Mouse (Mus musculus): ENCODE results near the gene Prr36.
"Not testable (repeated sequence)": the region's sequence is repeated elsewhere in the genome, so short reads cannot be mapped to it uniquely, and the experiment has no call there.

Prr36 gene

DNA sequence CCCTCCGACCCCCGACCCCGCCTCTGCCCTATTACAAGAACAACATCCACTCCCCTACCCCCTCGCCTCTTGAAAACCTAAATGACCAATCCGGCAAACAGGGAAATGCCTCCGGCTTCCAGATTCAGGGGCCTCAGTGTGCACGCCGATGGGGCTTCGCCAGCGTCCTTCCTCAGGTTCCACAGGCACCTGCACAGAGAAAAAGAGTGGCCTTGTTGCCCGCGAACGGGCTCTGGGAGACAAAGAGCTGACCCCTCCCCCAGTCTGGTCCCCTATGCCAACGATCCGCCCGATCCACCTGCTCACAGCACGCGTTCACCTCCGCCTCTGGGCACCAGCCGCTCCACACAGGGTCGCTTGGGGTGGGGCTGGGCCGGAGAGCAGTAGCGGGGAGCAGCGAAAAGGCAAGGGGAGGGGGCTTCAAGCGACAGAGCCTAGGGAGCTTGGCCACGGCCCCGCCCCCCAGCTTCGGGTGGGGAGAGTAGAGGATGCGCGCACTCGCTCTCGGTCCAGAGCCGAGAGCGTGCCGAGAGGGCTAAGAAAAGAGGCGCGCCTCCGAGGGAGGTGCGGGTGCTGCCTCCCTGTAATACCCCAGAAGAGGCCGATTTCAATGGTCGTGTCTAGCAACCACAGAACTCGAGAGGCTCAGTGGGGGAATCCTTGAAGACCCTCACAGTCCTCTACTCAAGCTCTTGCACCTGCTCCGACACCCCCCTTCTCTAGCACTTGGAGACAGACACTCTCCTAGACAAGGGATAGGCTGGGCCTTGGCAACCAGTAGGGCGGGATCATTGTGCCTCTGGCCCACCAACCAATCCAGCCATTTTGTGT is at the start of gene Prr36:
TSS of gene Prr36 (minus strand) at position 669 of the 831 bp plus-strand sequence.
- DNase-seq (ENCODE audit: low spot score) = no peak

DNA sequence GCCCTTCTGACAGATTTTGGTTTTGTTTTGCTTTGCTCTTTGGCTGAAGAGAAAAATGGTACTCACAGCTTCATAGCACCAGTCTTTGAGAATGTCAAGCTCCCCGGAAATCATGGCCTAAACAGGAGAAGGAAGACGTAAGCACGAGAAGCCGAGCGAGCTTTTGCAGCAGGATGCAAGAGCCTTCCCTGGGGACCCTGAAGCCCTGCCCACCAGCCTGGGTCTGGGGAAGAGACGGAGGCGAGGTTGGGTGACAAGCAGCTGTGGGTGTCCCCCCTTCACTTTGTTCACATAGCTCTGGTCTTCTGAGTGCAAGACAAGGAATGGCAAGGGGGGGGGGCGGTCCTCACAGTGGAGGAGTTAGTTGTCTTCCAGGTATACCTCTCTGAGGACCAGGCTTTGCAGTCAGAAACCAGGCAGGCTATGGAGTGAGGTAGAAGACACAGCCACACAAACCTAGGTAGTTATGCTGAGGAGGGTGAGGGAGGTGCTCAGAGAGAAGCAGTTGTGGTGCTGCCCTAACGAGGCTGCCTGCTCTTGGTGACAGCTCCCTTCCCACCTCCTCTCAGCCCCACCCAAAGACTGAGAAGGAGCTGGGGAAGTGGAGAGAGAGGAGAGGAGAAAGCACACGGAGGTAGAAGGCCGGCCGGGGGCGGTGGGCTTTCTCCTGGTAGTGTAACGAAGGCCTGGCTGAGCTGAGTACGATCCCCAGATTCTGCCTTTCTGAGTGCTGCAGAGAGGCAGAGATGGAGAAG is 48.1 kb upstream of the Prr36 start:
- DNase-seq (ENCODE audit: low spot score) = no peak

DNA sequence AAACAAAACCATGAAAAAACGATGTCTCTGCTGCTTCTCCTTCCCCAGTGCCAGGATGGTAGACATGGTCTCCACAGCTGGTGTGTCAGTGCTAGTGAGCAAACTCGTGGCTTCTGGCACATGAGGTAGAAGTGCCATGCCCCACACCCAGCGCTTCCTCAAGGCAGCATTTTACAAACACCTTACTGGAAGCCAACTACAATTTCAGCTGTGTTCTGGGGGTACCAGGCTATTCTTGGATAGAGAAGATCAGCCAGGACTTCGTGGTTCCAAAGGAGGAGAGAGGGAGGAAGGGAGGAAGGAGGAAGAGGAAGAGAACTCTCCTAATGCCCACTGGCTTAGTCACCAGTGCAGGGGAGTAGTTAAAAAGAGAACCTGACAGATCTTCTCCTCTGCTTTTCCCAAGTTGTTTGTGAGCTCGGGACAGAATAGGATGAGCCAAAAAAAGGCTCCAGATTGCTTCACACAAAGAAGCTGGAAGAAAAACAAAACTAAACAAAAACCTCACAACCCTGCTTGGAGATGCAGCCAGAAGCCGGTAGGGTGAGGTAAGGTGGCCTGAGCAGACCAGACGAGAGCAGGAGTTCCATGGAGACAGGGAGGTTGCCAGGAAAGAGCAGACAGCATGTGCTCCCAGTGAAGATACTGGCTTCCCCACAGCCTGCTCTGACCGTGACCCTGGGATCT is 46.0 kb upstream of the Prr36 start:
- no peak for DNase-seq (ENCODE audit: low spot score)

DNA sequence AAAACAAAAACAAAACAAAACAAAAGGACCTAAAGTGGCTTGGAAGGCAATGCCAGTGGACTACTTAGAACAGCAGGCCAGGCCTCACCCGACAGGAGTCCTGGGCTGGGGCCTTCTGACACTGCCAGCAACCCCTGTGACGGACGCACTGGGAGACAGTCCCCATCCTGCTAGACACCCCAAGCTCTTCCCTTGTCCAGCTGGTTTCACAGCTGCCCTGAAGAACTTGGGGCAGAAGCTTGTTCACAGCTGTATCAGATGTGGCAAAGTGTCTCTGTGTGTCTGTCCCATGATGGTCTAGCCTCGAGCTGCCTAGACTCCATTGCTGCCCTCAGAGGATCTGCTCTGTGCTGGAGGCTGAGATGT is 42.5 kb upstream of the Prr36 start:
- DNase-seq (ENCODE audit: low spot score) = no peak

DNA sequence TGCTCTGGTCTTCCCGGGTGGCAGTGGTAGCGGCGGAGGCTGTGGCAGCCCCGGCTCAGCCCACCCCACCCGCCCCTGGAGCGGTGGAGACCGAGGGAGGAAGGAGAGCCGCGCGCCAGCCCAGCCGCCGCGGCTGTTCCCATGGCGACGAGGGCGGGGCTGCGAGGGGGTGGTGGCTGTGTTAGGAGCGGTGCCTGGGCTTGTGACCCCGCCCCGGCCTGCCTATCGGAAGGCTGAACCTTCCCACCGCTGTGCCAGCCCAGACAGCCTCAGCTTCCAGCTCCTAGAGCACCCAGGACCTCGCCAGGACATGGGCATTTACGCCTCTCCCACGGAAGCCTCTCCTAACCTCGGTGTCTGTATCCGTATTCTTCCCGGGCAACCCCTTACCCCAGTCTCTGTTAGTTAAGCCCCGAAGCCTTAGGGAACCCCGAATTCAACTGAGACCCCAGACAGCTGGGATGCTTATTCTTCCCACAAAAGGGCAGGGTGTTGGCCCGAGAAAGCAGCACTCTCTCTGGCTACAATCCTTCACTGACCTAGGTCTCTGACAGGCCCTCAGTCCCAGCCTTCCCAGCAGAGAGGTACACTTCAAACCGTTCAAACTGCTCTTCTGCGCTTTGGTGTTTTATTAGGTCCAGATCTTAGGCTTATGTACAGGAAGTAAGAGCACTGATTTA is 42.0 kb upstream of the Prr36 start, which contains the start of gene Ctxn1:
TSS of gene Ctxn1 (minus strand) at position 150 of the 680 bp plus-strand sequence.
- DNase-seq (ENCODE audit: low spot score) = peak; percentile 95

DNA sequence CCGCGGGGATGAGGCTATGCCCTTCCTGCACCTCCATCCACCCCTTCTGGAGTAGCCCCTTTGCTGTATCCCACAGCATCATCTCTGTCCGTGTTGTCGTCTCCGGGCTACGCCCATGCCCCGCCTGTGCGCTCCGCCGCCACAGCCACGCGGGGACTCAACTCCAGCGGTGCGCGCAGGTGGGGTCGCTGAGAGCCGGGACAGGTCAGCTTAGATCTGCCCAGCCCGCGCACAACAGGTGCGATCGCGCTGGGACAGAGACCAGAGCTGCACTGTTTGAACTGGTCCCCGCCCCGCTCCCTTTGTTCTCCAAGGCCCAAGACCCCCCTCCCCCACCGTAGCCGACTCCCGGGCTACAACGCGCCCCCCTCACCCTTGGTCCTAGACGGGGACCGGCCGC is 41.4 kb upstream of the Prr36 start:
- DNase-seq (ENCODE audit: low spot score) = no peak

DNA sequence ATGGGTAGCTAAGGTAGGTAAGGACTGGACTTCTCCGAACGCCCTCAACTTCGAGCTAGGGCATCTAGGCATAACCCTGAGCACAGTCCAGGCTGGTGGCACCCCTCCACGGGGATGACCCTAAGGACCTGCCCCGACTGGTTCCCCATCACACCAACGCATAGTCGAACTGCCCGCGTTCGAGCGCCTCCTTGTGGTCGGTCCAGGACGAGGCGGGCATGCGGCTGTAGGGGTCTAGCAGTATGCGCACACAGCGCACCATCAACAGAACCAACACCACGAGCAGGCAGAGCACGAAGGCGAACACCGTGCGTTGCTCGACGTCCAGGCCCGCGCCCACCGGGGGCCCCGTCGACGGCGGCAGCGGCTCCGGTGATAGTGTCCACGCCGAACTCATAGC is 41.0 kb upstream of the Prr36 start:
- peak; percentile 79 for DNase-seq (ENCODE audit: low spot score)

DNA sequence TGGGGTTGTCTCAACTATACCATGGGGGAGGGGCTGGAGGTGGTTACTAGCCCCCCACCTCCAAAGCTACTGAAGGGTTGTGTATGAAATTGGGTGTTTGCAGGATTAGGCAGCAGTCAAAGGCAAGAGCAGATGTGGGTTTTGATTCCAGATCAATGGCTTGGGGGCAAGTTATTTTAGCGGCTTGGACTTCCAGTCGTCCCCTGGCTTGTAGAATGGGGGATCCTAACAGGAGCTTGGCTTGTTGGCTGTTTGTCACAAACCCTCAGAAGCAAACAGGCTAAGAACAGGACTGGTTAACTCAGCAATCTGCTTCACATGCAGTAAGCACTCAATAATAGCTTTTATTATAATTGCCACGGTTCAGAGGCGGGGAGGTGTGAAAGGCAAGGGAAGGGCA is 40.1 kb upstream of the Prr36 start:
- DNase-seq (ENCODE audit: low spot score) = no peak

DNA sequence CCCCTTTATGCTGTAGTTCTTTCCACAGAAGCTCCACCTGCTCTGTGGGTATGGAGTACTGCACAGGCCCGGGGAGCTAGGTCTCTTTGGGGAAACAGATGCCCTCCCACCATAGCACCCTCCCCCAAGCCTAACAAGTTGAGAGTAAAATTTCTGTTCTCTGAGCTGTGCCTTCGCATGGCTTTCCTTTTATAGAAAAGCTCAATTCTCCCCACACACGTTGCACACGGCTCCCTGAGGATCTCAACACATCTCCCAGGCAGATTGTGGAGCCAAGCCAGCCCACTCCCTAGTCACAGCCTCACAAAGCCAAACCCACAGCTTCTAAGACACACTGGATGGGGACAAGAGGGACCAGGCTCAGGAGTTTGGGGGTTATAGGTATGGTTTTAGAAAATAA is 39.7 kb upstream of the Prr36 start:
- DNase-seq (ENCODE audit: low spot score) = no peak

DNA sequence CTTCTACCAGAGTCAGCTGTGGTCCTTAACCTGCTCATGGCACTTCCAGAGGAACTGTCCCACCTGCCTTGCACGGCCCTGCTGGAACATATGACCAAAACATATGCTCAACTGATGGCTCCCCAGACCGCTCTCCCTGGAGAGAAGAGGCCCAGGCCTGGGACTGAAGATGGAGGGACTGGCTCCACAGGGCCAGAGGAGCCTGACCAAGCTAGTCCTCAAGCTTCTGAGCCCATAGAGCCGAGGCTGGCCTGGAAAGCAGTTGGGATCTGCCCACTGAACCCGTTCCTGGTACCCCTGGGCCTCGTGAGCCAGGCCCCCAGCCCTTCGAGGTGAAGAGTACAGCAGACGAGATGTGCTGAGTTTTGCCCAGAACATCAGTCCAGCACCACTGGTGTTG is 38.2 kb upstream of the Prr36 start:
- not testable (repeated sequence) for DNase-seq (ENCODE audit: low spot score)

DNA sequence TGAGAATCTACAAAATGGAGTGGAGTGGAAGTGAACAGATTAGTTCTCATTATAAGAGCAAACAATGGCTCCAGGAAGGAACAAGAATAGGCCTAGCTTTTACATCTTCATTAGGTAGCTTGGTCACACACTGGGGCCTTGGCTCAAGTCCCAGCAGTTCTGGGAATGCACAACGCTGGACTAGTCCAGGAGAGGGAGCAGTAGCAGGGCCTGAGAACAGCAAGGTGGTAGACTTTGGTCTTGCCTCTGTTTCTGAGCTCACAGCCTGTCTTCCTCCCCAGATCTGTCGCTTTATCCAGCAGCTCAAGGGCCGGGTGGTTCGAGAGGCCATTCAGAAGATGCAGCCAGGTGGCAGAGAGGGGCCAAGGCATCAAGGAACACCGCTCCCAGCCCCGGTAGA is 36.7 kb upstream of the Prr36 start:
- peak; percentile 52 for DNase-seq (ENCODE audit: low spot score)

DNA sequence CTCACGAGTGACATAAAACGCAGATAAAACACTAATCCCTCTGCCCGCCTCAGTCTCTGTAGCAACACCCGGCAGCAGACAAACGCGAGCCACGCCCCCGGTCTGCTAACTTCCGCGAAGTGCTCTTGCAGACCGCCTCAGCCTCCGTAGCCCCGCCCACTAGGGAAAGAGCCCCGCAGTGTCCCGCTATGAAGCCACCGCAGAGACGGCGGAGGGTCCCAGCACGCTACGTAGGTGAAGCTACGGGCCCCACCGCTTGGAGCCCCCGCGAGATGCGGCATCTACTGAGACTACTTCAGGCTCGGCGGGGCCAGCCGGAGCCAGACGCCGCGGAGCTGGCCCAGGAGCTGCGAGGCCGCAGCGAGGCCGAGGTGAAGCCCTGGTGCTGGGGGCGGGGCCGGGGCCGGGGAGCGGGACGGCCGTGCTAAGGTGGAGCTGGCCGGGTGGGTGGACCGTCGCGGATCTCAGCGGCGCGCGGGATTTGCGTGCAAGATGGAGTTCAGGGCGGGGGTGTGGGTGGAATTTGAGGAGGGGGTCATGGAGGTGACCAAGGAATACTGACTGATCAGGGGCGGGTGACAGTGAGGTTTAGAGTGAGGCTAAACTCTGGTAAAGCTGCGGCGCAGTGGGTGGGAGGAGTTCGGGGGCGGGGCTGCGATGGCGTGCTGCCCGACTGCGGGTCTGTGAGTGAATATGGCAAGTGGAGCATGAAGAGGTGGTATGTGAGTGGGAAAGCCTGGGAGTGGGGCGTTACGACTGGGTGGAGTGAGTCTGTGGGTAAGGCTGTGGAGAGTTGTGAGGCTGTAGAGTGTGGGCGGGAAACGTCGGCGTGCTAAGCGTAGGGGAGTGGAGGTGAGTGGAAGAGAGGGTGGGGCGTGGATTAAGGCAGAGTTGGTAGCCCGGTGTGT is 35.9 kb upstream of the Prr36 start, which contains the start of gene Snapc2:
TSS of gene Snapc2 (plus strand) at position 147 of the 908 bp plus-strand sequence.
- peak; percentile 92 for DNase-seq (ENCODE audit: low spot score)

DNA sequence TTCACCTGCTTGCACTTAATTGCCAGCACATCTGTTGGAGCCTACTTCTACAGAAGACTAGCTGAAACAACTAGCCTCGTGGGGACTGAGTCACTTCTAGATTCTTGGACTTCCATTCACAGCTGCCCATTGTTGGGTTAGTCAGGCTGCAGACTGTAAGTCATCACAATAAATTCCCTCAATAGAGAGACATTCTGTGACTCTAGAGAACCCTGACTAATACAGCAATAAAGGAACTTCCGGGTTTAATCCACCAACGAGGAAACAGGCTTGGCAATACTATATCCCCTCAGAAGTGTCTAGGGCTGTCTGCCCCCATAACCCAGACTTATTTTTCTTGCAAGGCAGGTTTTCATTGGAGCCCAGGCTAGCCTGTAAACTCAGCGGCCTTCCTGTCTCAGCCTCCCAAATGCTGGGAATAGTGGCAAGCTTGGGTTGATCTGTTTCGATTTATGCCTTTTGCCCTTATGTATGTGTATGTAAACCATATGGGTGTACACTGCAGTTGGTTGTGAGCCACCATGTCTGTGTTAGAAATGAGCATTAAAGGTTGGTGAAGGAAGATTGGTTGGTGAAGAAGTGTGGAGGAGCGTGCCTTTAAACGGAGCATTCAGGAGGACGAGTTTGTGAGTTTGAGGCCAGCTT is 35.0 kb upstream of the Prr36 start:
- no peak for DNase-seq (ENCODE audit: low spot score)

DNA sequence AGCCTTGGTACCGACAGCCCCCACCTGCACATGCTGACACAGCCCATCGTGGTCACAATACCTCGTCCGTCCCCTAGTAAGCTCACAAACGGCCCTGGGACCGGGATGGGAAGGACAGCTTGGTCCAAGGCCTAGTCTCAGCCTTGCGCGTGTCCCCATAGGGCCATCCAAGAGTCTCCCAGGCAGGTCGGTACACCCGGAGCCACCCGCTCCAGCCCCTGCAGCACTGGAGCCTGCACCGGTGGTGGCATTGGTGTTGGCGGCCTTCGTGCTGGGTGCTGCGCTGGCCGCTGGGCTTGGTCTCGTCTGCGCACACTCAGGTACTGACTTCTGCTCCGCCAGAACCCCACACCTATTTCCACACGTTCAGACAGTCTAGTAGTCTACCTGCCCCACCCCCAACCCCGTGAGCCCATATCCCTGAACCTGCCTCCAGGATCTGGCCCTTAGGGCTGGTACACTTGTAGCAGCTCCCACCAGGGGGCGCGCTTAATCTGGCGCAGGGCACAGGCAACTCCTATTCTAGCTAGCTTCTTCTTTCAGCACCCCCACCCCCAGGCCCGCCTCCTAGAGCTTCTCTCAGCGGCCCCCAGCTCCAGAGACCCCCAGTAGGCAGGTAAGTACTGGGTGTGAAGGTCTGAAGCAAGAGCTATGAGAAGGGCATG is 33.2 kb upstream of the Prr36 start:
- peak; percentile 86 for DNase-seq (ENCODE audit: low spot score)

DNA sequence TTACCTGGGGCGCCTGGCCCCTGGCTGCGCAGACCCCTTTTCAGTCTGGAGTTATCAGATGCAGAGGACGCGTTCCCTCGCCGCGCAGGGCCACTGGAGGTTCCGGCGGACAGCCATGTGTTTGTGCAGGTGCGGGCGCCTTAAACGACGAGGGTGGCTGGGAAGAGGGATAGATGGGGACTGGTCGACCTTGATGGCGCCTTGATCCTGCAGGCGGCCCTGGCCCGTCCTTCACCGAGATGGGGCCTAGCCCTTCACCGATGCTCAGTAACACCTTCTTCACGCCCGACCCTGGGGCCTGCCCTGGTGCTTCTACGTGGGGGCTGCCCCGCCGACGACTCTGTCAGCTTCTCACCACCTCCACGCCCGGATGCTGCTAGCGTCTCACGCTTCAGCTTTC is 32.0 kb upstream of the Prr36 start:
- no peak for DNase-seq (ENCODE audit: low spot score)

DNA sequence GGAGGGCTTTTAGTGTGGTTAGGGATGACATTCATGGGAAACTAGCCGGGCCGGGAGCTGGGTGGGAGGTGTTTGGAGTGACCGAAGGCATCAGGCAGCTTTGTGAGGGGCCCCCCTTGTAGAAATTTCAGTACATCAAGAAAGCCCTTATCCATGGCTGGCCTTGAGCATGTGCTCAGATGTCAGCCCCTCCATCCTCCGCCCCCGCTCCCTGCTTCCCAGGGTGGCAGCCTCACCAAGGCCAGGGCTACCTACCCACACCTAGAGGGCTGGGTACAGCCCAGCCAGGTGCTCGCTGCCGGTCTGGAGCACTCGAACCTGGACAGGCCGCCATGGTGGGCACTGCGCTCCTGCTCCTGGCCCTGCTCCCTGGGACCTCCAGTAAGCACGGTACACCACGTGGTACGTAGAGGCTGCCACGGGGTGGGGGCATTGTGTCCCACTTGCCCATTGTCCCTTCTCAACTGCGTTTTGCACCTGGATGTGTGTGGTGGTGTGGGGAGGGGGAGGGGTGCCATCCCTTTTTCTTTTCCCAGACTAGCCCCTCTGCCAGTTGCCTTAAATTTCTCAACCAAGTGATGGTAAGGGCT is 30.8 kb upstream of the Prr36 start, which contains the start of gene Tgfbr3l:
TSS of gene Tgfbr3l (plus strand) at position 264 of the 590 bp plus-strand sequence.
- no peak for DNase-seq (ENCODE audit: low spot score)

DNA sequence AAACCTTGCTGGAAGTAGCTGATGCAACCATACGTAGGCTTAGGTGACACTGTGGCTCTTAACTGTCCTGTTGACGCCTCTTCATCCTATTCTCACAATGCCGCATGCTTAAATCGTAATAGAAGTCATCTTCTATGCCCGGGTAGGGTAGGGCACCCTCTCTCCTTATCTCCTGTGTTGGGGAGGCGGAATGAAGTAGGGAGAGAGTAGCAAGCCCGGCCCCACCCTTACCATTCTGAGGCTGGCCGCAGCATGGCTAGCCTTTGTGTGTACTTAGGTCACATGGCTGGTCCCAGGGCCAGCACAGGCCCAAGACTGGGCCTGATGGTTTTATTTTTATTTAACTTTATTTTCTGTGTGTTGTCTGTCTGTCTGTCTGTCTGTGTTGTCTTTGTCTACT is 30.0 kb upstream of the Prr36 start:
- no peak for DNase-seq (ENCODE audit: low spot score)

DNA sequence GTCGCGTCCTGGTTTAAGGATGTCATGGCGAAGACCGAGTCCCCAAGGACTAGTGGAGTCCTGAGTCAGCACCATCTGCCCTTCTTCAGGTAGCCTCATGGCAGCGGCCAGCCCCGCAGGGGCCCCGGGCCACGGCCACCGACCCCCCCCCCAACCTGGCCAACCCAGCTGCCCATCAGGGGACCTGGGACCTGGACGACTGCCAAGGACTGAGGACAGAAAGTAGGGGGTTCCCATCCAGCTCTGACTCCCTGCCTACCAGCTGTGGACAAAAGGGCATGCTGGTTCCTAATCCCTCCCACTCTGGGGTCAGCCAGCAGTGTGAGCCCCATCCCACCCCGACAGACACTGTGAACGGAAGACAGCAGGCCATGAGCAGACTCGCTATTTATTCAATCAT is 28.5 kb upstream of the Prr36 start:
- no peak for DNase-seq (ENCODE audit: low spot score)

DNA sequence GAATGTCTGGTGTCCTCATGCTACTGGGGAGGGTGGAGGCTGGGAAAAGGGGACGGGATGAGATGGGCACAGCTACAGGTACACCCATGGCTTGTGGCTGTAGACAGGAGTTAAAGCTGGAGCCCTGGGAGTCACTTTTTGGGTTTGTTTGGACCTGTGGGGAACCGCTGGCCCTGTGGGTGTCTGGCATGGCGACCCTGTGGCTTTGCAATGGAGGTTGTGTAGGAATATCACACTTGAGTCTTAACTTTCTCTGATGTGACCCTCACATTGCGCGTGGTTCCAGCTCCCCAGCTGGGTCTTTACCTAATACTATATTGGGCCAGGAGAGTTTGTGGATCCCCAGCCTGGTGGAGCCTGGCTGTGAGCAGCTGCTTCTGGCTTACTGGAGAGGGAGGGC is 27.8 kb upstream of the Prr36 start:
- no peak for DNase-seq (ENCODE audit: low spot score)
